Mouse (Mus musculus) CD4-positive, CD25-positive, alpha-beta regulatory T cell, adult 4 months (primary cell): ENCODE data around the gene Dus4l. TPM values are rescaled to one million over a fixed set of nuclear protein-coding genes. Genes with fewer than 3 reads are reported as not detected.
"Not testable (repeated sequence)": the region's sequence is repeated elsewhere in the genome, so short reads cannot be mapped to it uniquely, and the experiment has no call there.

Experiments
- ATAC-seq: one replicate; pipeline ENCODE4 v1.8.0; 2017
- polyA plus RNA-seq, 2 experiments: library from polyadenylated mRNA; unstranded; fragments of 100-300 nt; shearing (Covaris generic); gene quantifications; one replicate each; pipeline ENCODE4 v1.2.1; 2017

The Dus4l gene
- 10 to 100 TPM; 12.0 to 14.8 TPM for polyA plus RNA-seq

- peak; percentile 91 for ATAC-seq
Observed at GRCm38 (mm10) chr12:31654197-31654964, at the start of gene Dus4l, which contains the start of gene Cog5. TSS of gene Dus4l (minus strand) at chr12:31654826. TSS of gene Cog5 (plus strand) at chr12:31654869.

GRCm38 (mm10) chr12:31703904-31704303, 49.3 kb upstream of the Dus4l start:
- ATAC-seq: no peak

GRCm38 (mm10) chr12:31701411-31701810, 46.8 kb upstream of the Dus4l start:
- no peak for ATAC-seq

- no peak for ATAC-seq
Observed at GRCm38 (mm10) chr12:31700623-31701347, 46.2 kb upstream of the Dus4l start.

GRCm38 (mm10) chr12:31693278-31693677, 38.7 kb upstream of the Dus4l start:
- no peak for ATAC-seq

GRCm38 (mm10) chr12:31686679-31687078, 32.1 kb upstream of the Dus4l start:
- ATAC-seq: no peak

- ATAC-seq: no peak
Observed at GRCm38 (mm10) chr12:31667187-31667586, 12.6 kb upstream of the Dus4l start.

- no peak for ATAC-seq
Observed at GRCm38 (mm10) chr12:31665999-31666398, 11.4 kb upstream of the Dus4l start.

- ATAC-seq: no peak
Observed at GRCm38 (mm10) chr12:31656841-31657240, 2.2 kb upstream of the Dus4l start.

GRCm38 (mm10) chr12:31654965-31655477, 395 bp upstream of the Dus4l start:
- ATAC-seq: peak; percentile 40

GRCm38 (mm10) chr12:31653611-31654010, 1.0 kb downstream of the Dus4l start:
- no peak for ATAC-seq

- ATAC-seq: no peak
Observed at GRCm38 (mm10) chr12:31635240-31635607, 19.4 kb downstream of the Dus4l start.

- ATAC-seq: peak; percentile 84
Observed at GRCm38 (mm10) chr12:31634343-31635239, 20.0 kb downstream of the Dus4l start, which contains the start of gene Bcap29. TSS of gene Bcap29 (minus strand) at chr12:31634658.

- ATAC-seq: peak; percentile 44
Observed at GRCm38 (mm10) chr12:31633970-31634342, 20.7 kb downstream of the Dus4l start.

GRCm38 (mm10) chr12:31628396-31628795, 26.2 kb downstream of the Dus4l start:
- ATAC-seq: not testable (repeated sequence)

- no peak for ATAC-seq
Observed at GRCm38 (mm10) chr12:31625016-31625415, 29.6 kb downstream of the Dus4l start.

GRCm38 (mm10) chr12:31620106-31620505, 34.5 kb downstream of the Dus4l start:
- ATAC-seq: no peak

GRCm38 (mm10) chr12:31613353-31613752, 41.3 kb downstream of the Dus4l start:
- ATAC-seq: no peak

- no peak for ATAC-seq
Observed at GRCm38 (mm10) chr12:31608138-31608537, 46.5 kb downstream of the Dus4l start.

- no peak for ATAC-seq
Observed at GRCm38 (mm10) chr12:31604894-31605293, 49.7 kb downstream of the Dus4l start.

GRCm38 (mm10) chr12:31603586-31603985, 51.0 kb downstream of the Dus4l start:
- no peak for ATAC-seq

- ATAC-seq: no peak
Observed at GRCm38 (mm10) chr12:31594296-31594695, 60.3 kb downstream of the Dus4l start.

- no peak for ATAC-seq
Observed at GRCm38 (mm10) chr12:31592011-31592410, 62.6 kb downstream of the Dus4l start.
